Mouse (Mus musculus) bone marrow macrophage, adult 2 months (primary cell): ENCODE measurements around the gene Stat1. TPM values are rescaled to one million over a fixed set of nuclear protein-coding genes. Genes with fewer than 3 reads are reported as not detected.

Experiments
- H3K27ac ChIP-seq: 2 replicates; pipeline ENCODE4 v1.5.1; 2012; ENCODE audit warnings: low read depth, low read length; ENCODE audit not compliant: insufficient read depth
- H3K4me1 ChIP-seq: 2 replicates; pipeline ENCODE4 v1.6.1; 2012; ENCODE audit warnings: low read length; ENCODE audit not compliant: control insufficient read depth, insufficient read depth
- H3K4me3 ChIP-seq: 2 replicates; pipeline ENCODE4 v1.5.1; 2012; ENCODE audit warnings: mild to moderate bottlenecking, low read length, moderate library complexity; ENCODE audit not compliant: insufficient read depth
- CTCF ChIP-seq: IDR thresholded peaks from 2 replicates; pipeline ENCODE4 v1.5.1; 2012; ENCODE audit warnings: low read depth, mild to moderate bottlenecking, low read length, moderate library complexity
- POLR2A ChIP-seq: IDR thresholded peaks from 2 replicates; pipeline ENCODE4 v1.6.1; 2012; ENCODE audit warnings: mild to moderate bottlenecking, low read depth, low read length, borderline replicate concordance
- polyA plus RNA-seq: library from polyadenylated mRNA; stranded (reverse); fragments of >200 nt; gene quantifications from 2 replicates; pipeline ENCODE4 v1.2.4, GENCODE M21; 2012; ENCODE audit not compliant: missing spikeins, insufficient read depth, insufficient read length

Stat1 gene
- polyA plus RNA-seq, 1 experiment: 140 TPM

GRCm38 (mm10) chr1:52175321-52175720, 56.1 kb downstream of the Stat1 start:
- TF ChIP-seq CTCF: no peak
- TF ChIP-seq POLR2A: no peak
- Histone ChIP-seq H3K4me3 (no peak overlapping the region), H3K27ac (no peak overlapping the region), H3K4me1 (no peaks in the 10 kb centered on the region)

GRCm38 (mm10) chr1:52175983-52176382, 56.7 kb downstream of the Stat1 start:
- Histone ChIP-seq H3K27ac (no peak overlapping the region), H3K4me1 (no peaks in the 10 kb centered on the region), H3K4me3 (no peak overlapping the region)
- no peak for TF ChIP-seq POLR2A
- TF ChIP-seq CTCF: no peak

GRCm38 (mm10) chr1:52176999-52177398, 57.8 kb downstream of the Stat1 start:
- Histone ChIP-seq H3K4me1 (no peaks in the 10 kb centered on the region), H3K4me3 (no peak overlapping the region), H3K27ac (no peak overlapping the region)
- TF ChIP-seq CTCF (no peak), POLR2A (no peak)

GRCm38 (mm10) chr1:52179939-52180568, 60.8 kb downstream of the Stat1 start:
- no peak for TF ChIP-seq POLR2A
- no peak for TF ChIP-seq CTCF
- Histone ChIP-seq H3K4me1 (no peaks in the 10 kb centered on the region), H3K4me3 (no peak overlapping the region), H3K27ac (no peak overlapping the region)

GRCm38 (mm10) chr1:52181994-52182393, 62.8 kb downstream of the Stat1 start:
- TF ChIP-seq POLR2A: no peak
- TF ChIP-seq CTCF: no peak
- Histone ChIP-seq H3K4me1 (no peaks in the 10 kb centered on the region), H3K4me3 (no peak overlapping the region), H3K27ac (no peak overlapping the region)

- Histone ChIP-seq H3K4me3 (no peak overlapping the region), H3K4me1 (no peaks in the 10 kb centered on the region), H3K27ac (no peak overlapping the region)
- TF ChIP-seq CTCF: no peak
- no peak for TF ChIP-seq POLR2A
Observed at GRCm38 (mm10) chr1:52182992-52183391, 63.8 kb downstream of the Stat1 start.

Other genes starting within 250 kb of the Stat1 start
- 1.2 and 1.8 TPM in 2 replicates for gene Myo1b, start 203.4 kb upstream of the Stat1 start, polyA plus RNA-seq
- 5.4 and 6.4 TPM in 2 replicates for gene Stat4, start 132.3 kb upstream of the Stat1 start, polyA plus RNA-seq
- gene Gls, start 113.8 kb downstream of the Stat1 start, polyA plus RNA-seq: 79.5 and 89.5 TPM in 2 replicates